25 mouse cellular contexts compared by ENCODE assay signal in genomic region chr15:51627463-51627862, GRCm38 (mm10).
DNase-seq lines count a peak whose midpoint lies in the region; ATAC-seq and TF ChIP-seq lines count a peak whose summit lies in the region.
"Had no signal": no experiment of that assay in that cellular context is flagged by ENCODE, and none has a peak within 500 bp of the region (broad histone marks: within the 10 kb centered on the region; RNA-seq: fewer than 3 reads in every experiment).

No protein-coding gene starts in this region.

- TF ChIP-seq POLR2A in brain, embryonic 14.5 days (IDR thresholded peaks at IDR 0.05; ENCODE audit: borderline replicate concordance, extremely low read depth, insufficient read depth, insufficient read length, poor library complexity, severe bottlenecking), result no peak

- no peak overlapping the region for H3K4me3 ChIP-seq in forebrain, embryonic 15.5 days
- H3K4me3 ChIP-seq in forebrain, embryonic 11.5 days (ENCODE audit: low read depth, low read length), result no peak overlapping the region
- no peak overlapping the region for H3K4me3 ChIP-seq in limb, embryonic 12.5 days (replicated peaks)
- H3K4me3 ChIP-seq: embryonic facial prominence, embryonic 13.5 days; erythroblast, embryonic 14.5 days; gastrocnemius, adult 2 months; hindbrain, embryonic 13.5 days; midbrain, embryonic 13.5 days had no signal

- no peaks in the 10 kb centered on the region for H3K27me3 ChIP-seq in forebrain, embryonic 15.5 days
- H3K27me3 ChIP-seq in forebrain, embryonic 11.5 days (ENCODE audit: control insufficient read depth, insufficient read depth, low read length), result no peaks in the 10 kb centered on the region
- H3K27me3 ChIP-seq in limb, embryonic 12.5 days, result no peaks in the 10 kb centered on the region
- H3K27me3 ChIP-seq: embryonic facial prominence, embryonic 13.5 days; hindbrain, embryonic 13.5 days; midbrain, embryonic 13.5 days had no signal

- H3K27ac ChIP-seq in forebrain, embryonic 15.5 days (replicated peaks), result no peak overlapping the region
- H3K27ac ChIP-seq in forebrain, embryonic 11.5 days (ENCODE audit: low read depth, low read length), result no peak overlapping the region
- H3K27ac ChIP-seq in limb, embryonic 12.5 days, result peak overlapping the region; percentile 20; the same call in 1 of the 2 replicates
- H3K27ac ChIP-seq: embryonic facial prominence, embryonic 13.5 days; gastrocnemius, adult 2 months; hindbrain, embryonic 13.5 days; liver, embryonic 14.5 days; midbrain, embryonic 13.5 days had no signal

- peak; percentile 87 for ATAC-seq in forebrain, embryonic 15.5 days (replicated peaks)
- no peak for ATAC-seq in forebrain, embryonic 11.5 days (replicated peaks; ENCODE audit: low FRiP score)
- ATAC-seq in limb, embryonic 12.5 days (ENCODE audit: insufficient number of reproducible peaks, insufficient read depth, low FRiP score, low TSS enrichment, low read depth), result no peak
- ATAC-seq: CD4-positive, CD25-positive, alpha-beta regulatory T cell, adult 4 months; inflammation-experienced regulatory T-cells, adult 6 months; midbrain, embryonic 13.5 days had no signal

- H3K36me3 ChIP-seq in forebrain, embryonic 15.5 days, result no peaks in the 10 kb centered on the region
- no peaks in the 10 kb centered on the region for H3K36me3 ChIP-seq in forebrain, embryonic 11.5 days (ENCODE audit: control insufficient read depth, insufficient read depth, low read length)
- no peaks in the 10 kb centered on the region for H3K36me3 ChIP-seq in limb, embryonic 12.5 days
- H3K36me3 ChIP-seq: embryonic facial prominence, embryonic 13.5 days; hindbrain, embryonic 13.5 days; midbrain, embryonic 13.5 days had no signal

- TF ChIP-seq CTCF in brain, embryonic 14.5 days (IDR thresholded peaks at IDR 0.05; ENCODE audit: borderline replicate concordance, extremely low read depth, insufficient read depth, insufficient read length), result no peak

- DNase-seq in forebrain, embryonic 11.5 days (ENCODE audit: low spot score), result no peak
- peak; percentile 24 for DNase-seq in left cerebral cortex, postnatal 36 days (ENCODE audit: low spot score in 2 of 2)
- DNase-seq in left cerebral cortex, adult 11 months (ENCODE audit: low spot score), result no peak
- peak; percentile 82 for DNase-seq in brain, embryonic 14.5 days (ENCODE audit: low read depth)
- DNase-seq in MN1 (ENCODE audit: low spot score), result no peak
- DNase-seq: adrenal gland, postnatal 36 days; cerebellum, adult 18-20 months; cerebellum, postnatal 14 days; embryo, embryonic 11 days; gastrocnemius, adult 2 months; heart, postnatal 36 days; kidney, adult 18-20 months; kidney, postnatal 4 days; lung, embryonic 14.5 days; thymus, adult 2 months; thymus, postnatal 4 days had no signal

- no peaks in the 10 kb centered on the region for H3K9me3 ChIP-seq in forebrain, embryonic 15.5 days
- no peaks in the 10 kb centered on the region for H3K9me3 ChIP-seq in forebrain, embryonic 11.5 days (ENCODE audit: control insufficient read depth, low read length)
- H3K9me3 ChIP-seq in limb, embryonic 12.5 days, result no peaks in the 10 kb centered on the region
- H3K9me3 ChIP-seq: embryonic facial prominence, embryonic 13.5 days; hindbrain, embryonic 13.5 days; midbrain, embryonic 13.5 days had no signal

- WGBS in forebrain, embryonic 15.5 days, result 71% methylated on average over 5 of the region's 5 CpGs
- WGBS in forebrain, embryonic 11.5 days, result 87% methylated on average over 5 of the region's 5 CpGs
- 94% methylated on average over 5 of the region's 5 CpGs for WGBS in limb, embryonic 12.5 days

- no peak overlapping the region for H3K9ac ChIP-seq in forebrain, embryonic 15.5 days (replicated peaks)
- H3K9ac ChIP-seq in forebrain, embryonic 11.5 days (ENCODE audit: low read length), result no peak overlapping the region
- no peak overlapping the region for H3K9ac ChIP-seq in limb, embryonic 12.5 days (replicated peaks)
- H3K9ac ChIP-seq: embryonic facial prominence, embryonic 13.5 days; hindbrain, embryonic 13.5 days; liver, embryonic 14.5 days; lung, embryonic 14.5 days; midbrain, embryonic 13.5 days had no signal

- H3K4me1 ChIP-seq in forebrain, embryonic 15.5 days, result 0 out of 2 replicates have a peak, but pooled peaks cover 6% of the 10 kb centered on the region
- no peaks in the 10 kb centered on the region for H3K4me1 ChIP-seq in forebrain, embryonic 11.5 days (replicated peaks; ENCODE audit: control insufficient read depth, insufficient read depth, low read length)
- peaks cover 19% of the 10 kb centered on the region for H3K4me1 ChIP-seq in limb, embryonic 12.5 days (replicated peaks)
- H3K4me1 ChIP-seq: hindbrain, embryonic 13.5 days; midbrain, embryonic 13.5 days had no signal

- intact Hi-C loops in left cerebral cortex, postnatal 36 days (cut with DNase I), result no loop called here

- H3K4me2 ChIP-seq in forebrain, embryonic 15.5 days (replicated peaks), result no peak overlapping the region
- H3K4me2 ChIP-seq in forebrain, embryonic 11.5 days (ENCODE audit: low read depth, low read length, severe bottlenecking), result no peak overlapping the region
- no peak overlapping the region for H3K4me2 ChIP-seq in limb, embryonic 12.5 days
- H3K4me2 ChIP-seq: embryonic facial prominence, embryonic 13.5 days; hindbrain, embryonic 13.5 days; lung, embryonic 14.5 days; midbrain, embryonic 13.5 days had no signal

Comparison
In these comparisons a context has a peak if more than half of its experiments do, and no peak if none do; other contexts are left out.
1. DNase-seq: peak in left cerebral cortex, postnatal 36 days (2 of 2) and brain, embryonic 14.5 days (single experiment); none in forebrain, embryonic 11.5 days (single experiment), left cerebral cortex, adult 11 months (single experiment) and MN1 (single experiment).